Mouse (Mus musculus) cortical plate, adult 2 months (tissue): ENCODE measurements around the gene Polr2h. TPM values are rescaled to one million over a fixed set of nuclear protein-coding genes. Genes with fewer than 3 reads are reported as not detected.

Experiments
- H3K27ac ChIP-seq: fragments of 200-500 bp; 2 replicates; pipeline ENCODE4 v1.5.1; 2012; ENCODE audit warnings: low read length, control low read depth, inconsistent platforms; ENCODE audit not compliant: insufficient read depth
- H3K4me1 ChIP-seq: fragments of 200-500 bp; 2 replicates; pipeline ENCODE4 v1.6.1; 2011; ENCODE audit warnings: low read length; ENCODE audit not compliant: control insufficient read depth, insufficient read depth
- H3K4me3 ChIP-seq: fragments of 200-500 bp; 2 replicates; pipeline ENCODE4 v1.5.1; 2011; ENCODE audit warnings: mild to moderate bottlenecking, low read length, control low read depth; ENCODE audit not compliant: insufficient read depth
- CTCF ChIP-seq: fragments of 200-500 bp; IDR thresholded peaks from 2 replicates; pipeline ENCODE4 v1.5.1; 2011; ENCODE audit warnings: mild to moderate bottlenecking, control low read depth, low read length; ENCODE audit not compliant: insufficient read depth; ENCODE audit errors: extremely low read depth
- POLR2A ChIP-seq: fragments of 200-500 bp; IDR thresholded peaks from 2 replicates; pipeline ENCODE4 v1.6.1; 2011; ENCODE audit warnings: mild to moderate bottlenecking, low read length, control low read depth; ENCODE audit not compliant: insufficient read depth; ENCODE audit errors: extremely low read depth
- polyA plus RNA-seq: library from polyadenylated mRNA; depleted of rRNA; stranded (reverse); fragments of >200 nt; gene quantifications from 2 replicates; pipeline ENCODE4 v1.2.3, GENCODE M21; 2012

Polr2h gene
- polyA plus RNA-seq, 1 experiment, result 53.1 TPM

DNA sequence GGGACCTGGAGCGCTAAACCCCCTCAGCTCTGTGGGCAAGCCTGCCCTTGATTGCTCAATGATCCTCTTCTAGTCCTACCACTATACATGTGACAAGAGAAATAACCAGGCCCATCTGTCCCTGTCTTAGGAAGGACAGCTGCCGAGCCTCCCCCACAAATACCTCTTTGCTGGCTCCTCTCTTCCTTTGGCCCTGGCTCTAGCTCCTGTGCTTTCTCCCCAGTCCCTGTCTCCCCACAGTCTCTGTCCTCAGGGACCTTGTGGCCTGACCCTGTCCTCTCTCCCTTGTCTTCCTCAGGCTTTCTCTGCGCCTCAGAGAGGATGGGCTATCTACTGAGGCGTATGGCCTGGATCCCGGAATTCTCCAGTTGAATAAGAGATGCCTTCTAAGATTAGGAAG, 14.2 kb downstream of the Polr2h start:
- TF ChIP-seq CTCF, result no peak
- no peak for TF ChIP-seq POLR2A
- Histone ChIP-seq H3K27ac (0 out of 2 replicates have a peak overlapping the region, but pooled peaks have one; percentile 32), H3K4me1 (no peaks in the 10 kb centered on the region), H3K4me3 (no peak overlapping the region)

DNA sequence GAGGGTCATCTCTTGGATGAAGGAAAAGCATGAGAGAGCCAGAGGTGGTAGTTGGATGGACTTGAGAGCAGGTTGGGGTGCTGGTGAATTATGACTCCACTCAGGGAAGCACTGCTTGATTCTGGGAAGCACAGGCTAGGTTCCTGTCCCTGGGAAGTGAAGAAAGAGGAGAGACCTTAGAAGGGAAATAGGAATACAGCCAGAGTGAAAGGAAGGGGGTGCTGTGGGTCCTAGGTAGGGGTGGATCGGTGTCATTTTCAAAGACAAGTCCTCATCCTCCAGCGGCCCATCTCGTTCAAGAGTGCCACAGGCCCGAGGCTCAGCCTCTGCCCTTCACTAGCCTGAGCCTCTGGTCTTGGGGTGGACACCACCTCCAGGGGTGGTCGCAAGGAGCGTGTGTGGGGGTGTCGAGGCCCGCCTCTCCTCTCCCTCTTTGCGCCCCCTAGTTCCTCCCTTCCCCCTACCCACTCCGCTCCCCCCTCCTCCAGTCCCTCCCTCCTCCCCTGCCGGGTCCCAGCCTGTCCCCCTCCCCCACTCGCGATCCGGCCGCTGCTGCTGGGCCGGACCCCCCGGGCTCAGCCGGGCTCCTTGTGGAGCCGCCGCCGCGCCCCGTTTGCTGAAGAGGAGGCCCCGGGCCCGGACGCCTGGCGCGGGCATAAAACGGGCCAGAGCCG, 14.9 kb downstream of the Polr2h start:
- TF ChIP-seq POLR2A (no peak), CTCF (no peak)
- no peaks in the 10 kb centered on the region for H3K4me1 ChIP-seq
- peak overlapping the region; percentile 57 for H3K4me3 ChIP-seq
- peak overlapping the region; percentile 86; the same call in 1 of the 2 replicates for H3K27ac ChIP-seq

DNA sequence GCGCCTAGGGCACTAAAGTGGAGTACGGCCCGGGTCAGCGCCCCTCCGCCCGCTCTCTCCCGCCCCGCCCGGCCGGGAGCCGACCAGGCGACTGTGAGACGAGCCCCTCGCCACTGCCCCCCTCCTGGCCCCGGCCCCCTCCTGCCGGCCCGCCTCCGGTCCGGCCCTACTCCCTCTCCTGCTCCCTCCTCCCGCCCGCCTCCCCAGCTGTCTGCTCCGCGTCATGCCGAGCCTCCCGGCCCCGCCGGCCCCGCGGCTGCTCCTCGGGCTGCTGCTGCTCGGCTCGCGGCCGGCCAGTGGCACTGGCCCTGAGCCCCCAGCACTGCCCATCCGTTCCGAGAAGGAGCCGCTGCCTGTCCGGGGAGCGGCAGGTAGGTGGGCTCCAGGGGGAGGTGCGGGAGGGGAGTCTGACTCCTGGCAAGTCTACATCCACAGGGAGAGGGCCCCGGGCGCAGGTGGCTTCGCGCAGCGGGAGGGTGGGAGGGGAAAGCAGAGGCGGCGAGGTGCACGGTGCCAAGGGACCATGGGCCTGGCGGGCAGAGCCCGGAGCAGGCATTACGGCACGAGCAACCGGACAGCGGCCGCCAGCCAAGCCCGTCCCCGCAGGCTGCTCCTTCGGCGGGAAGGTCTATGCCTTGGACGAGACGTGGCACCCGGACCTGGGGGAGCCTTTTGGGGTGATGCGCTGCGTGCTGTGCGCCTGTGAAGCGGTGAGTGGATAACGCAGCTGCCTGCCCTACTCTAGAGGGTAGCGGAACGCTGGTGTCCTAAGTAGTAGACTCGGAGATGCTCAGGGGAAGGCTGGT, 15.7 kb downstream of the Polr2h start, which contains the start of gene Chrd:
Gene Chrd, plus strand, starts transcription at position 203 of the 806 bp plus-strand sequence.
- peak within 1 kb of the TSS; percentile 86; the same call in 1 of the 2 replicates for H3K27ac ChIP-seq
- TF ChIP-seq CTCF (no peak), POLR2A (0 out of 2 replicates have a peak, but pooled peaks have one; percentile 40)
- no peaks in the 10 kb centered on the region for H3K4me1 ChIP-seq
- peak within 1 kb of the TSS; percentile 57 for H3K4me3 ChIP-seq

DNA sequence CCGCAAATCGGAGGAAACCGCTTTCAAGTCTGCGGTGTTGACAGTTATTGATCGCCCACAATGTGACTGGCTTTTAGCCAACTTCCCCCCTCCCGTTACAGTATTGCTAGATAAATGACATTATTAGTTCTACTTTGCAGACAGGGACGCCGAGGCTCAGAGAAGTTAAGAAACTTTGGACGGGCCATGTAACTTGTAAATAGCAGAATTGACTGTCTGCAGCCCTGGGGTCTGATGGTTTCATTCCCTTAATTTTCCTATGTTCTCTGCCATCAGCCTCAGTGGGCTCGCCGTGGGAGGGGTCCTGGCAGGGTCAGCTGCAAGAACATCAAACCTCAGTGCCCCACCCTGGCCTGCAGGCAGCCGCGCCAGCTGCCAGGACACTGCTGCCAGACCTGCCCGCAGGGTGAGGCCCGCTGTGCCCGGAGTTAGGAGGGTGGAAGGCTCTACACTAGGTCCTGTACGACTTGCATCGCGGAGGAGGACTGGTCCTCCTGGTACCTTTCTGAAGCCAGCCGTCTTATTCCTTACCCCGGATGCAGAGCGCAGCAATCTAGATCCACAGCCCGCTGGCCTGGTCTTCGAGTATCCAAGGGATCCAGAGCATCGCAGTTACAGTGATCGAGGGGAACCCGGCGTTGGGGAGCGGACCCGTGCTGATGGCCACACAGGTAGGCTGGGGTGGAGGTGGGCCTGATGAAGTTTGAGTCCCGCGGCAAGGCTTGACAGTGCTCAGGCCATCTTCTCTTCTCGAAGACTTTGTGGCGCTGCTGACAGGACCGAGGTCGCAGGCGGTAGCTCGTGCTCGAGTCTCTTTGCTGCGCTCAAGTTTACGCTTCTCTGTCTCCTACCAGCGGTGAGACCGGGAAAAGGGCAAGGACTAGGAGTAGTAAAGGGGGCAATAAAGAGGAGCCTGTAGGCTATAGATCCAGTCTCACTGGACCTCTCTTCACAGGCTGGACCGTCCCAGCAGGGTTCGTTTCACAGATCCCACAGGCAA, 16.6 kb downstream of the Polr2h start, which contains the start of gene Thpo:
Gene Thpo, minus strand, starts transcription at position 781 of the 1,000 bp plus-strand sequence.
- Histone ChIP-seq H3K27ac (no peak within 1 kb of the TSS), H3K4me1 (no peaks in the 10 kb centered on the region), H3K4me3 (peak within 1 kb of the TSS; percentile 57)
- TF ChIP-seq POLR2A (no peak), CTCF (no peak)

DNA sequence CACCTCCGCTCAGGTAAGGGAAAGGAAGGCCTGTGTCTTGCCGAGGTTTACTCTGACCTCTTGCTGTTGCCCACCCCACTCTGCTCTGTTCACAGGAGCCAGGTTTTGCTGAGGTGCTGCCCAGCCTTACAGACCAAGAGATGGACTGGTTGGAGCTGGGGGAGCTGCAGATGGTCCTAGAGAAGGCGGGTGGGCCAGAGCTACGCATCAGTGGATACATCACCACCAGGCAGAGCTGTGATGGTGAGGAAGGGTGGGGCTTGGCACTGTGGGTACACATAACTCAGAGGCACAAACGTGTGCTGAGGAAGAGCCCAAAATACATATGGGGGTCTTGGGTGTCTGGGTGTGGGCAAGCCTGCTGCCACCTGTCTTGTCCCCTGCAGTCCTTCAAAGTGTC, 18.2 kb downstream of the Polr2h start:
- Histone ChIP-seq H3K4me1 (no peaks in the 10 kb centered on the region), H3K4me3 (no peak overlapping the region), H3K27ac (no peak overlapping the region)
- no peak for TF ChIP-seq POLR2A
- TF ChIP-seq CTCF, result no peak

DNA sequence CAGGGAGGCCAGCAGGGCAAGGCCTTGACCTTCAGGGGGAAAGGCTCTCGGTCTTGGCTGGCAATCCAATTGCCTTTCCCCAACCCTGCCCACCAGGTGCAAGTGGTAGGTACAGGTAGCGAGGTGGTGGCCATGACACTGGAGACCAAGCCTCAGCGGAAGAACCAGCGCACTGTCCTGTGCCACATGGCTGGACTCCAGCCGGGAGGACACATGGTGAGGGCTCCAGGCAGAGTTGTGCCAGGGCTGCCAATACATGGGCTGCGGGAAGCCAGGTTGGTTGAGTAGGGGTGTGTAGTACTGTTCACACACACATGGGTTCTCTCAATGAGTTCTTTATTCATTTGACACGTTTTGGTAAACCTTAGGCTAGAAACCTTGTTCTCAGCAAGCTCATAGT, 18.7 kb downstream of the Polr2h start:
- H3K27ac ChIP-seq, result no peak overlapping the region
- H3K4me3 ChIP-seq, result no peak overlapping the region
- TF ChIP-seq POLR2A (no peak), CTCF (no peak)
- H3K4me1 ChIP-seq, result no peaks in the 10 kb centered on the region

DNA sequence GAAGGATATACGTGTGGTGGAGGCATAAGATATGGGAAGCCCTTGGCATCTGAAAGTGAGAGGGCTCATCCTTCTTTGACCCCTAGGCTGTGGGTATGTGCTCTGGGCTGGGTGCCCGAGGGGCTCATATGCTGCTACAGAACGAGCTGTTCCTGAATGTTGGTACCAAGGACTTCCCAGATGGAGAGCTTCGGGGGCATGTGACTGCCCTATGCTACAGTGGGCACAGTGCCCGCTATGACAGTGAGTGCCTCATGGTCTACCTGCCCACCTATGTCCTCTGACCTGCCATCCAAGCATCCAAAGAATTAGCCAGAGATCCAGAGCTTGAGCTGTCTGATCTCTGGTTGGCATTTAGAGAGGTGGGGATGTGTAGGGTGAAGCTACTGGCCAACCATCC, 19.4 kb downstream of the Polr2h start:
- no peak overlapping the region for H3K4me3 ChIP-seq
- H3K27ac ChIP-seq, result no peak overlapping the region
- H3K4me1 ChIP-seq, result no peaks in the 10 kb centered on the region
- TF ChIP-seq CTCF (no peak), POLR2A (no peak)

DNA sequence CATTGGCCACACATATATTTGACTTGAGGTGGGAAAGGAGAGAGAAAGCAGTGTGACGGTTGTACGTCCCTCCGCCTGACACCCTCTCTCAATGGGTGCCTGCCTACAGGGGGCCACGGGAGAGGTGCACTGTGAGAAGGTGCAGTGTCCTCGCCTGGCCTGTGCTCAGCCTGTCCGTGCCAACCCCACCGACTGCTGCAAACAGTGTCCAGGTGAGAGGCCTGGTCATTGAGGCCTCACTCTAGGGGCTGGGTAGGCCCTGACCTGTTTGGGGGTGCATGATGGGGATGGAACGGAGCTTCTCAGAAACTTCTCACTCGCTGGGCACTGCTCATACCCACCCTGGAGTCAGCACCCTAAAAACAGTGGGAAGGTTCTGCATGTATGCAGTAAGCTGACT, 22.4 kb downstream of the Polr2h start:
- no peak for TF ChIP-seq POLR2A
- H3K27ac ChIP-seq, result no peak overlapping the region
- H3K4me1 ChIP-seq, result no peaks in the 10 kb centered on the region
- no peak overlapping the region for H3K4me3 ChIP-seq

DNA sequence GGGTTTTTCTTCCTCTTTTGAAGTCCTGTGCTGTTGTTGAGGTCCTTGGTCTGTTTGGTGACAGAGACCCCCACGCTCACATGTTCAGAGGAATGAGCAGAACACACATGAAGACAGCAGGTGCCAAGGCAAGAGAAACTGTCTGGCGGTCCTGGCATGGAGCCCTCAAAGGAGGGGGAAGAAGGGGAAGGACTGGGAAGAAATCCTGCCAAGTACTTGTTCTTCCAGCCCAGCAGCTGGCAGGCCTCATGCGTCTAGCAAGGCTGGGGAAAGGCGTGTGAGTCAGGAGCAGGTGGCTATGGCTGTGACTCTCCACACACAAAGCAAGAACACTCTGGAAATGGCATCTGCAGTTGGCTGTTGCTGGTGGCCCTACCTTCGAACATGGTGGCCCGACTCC, 29.2 kb downstream of the Polr2h start:
- Histone ChIP-seq H3K27ac (no peak overlapping the region), H3K4me1 (peaks cover 4% of the 10 kb centered on the region), H3K4me3 (no peak overlapping the region)
- TF ChIP-seq POLR2A (no peak), CTCF (no peak)
